Mouse (Mus musculus) MN1 (cell line): ENCODE data around the gene Gpr174.
"Not testable (repeated sequence)": the region's sequence is repeated elsewhere in the genome, so short reads cannot be mapped to it uniquely, and the experiment has no call there.

Experiments used
- DNase-seq: peaks from one replicate; pipeline ENCODE4 v3.0.0-alpha.2; 2016; ENCODE audit warnings: low spot score

Gpr174 gene

DNA sequence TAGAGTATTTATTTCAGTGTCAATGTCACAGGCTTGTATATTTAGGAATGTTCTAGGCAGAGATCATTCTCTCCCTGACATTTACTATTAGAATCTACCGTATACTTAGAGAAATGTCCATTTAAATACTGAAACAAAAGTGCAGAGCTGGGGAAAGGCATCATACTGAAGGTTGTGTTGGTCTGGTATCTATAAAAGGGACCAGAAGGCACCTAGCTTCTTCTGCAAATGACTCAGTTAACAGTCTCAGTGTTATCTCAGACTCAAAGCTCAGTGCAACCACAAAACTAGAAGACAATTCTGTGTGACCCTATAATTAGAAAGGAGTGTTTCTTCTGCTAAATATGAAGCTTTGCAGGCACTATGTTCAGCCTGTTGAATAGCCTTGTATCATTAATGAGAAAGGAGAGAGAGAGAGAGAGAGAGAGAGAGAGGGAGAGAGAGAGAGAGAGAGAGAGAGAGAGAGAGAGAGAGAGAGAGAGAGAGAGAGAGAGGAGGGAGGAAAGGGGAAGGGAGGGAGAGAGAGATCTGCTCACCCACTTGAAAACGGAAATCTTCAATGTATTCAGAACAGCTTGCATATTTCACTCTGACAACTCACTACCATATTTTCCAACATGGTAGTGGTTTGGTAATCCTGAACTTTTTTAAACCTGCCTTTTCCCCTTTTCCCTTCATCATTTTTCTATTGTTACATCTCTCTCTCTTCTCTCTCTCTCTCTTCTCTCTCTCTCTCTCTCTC is at the start of gene Gpr174:
Gene Gpr174, plus strand, starts transcription at position 393 of the 742 bp plus-strand sequence.
- DNase-seq: no peak

DNA sequence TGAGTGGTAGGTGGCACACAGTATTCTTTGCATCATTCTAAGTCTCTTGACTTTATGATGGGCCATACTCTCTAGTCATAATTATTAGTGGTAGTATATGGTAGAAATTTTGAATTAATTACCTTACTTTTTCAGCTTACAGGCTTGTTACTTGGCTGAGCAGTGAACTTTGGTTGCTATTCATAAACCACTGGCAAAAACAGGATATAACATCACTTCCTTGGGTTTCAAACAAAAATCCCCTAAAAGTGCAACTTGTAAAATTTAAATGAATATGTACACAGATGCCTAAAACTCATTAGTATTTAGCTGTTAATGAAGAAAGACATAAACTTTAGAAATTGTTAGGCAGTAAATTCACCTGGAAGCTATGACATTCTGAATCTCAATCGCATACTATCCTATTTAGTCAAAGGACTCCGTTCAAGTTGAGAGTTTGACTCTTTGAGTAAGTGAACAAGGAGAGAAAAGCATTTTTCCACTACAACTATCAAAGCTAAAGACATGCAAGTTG is 38.0 kb upstream of the Gpr174 start:
- no peak for DNase-seq

DNA sequence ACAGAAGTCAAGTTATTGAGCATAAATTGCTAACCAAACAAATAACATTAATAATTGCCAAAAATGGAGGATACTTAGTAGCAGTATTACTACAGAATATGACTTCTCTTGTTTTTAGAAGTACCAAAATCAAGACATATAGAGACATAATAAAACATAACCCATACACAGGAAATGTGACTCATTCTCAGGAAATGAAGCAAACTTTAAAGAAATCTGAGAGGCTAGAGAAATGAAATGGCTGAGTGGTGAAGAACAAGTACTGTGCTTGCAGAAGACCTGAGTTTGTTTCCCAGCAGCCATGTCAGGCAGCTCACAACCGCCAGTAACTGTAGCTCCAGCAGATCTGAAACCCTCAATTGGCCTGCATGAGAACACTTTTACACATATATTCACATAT is 30.8 kb upstream of the Gpr174 start:
- no peak for DNase-seq

DNA sequence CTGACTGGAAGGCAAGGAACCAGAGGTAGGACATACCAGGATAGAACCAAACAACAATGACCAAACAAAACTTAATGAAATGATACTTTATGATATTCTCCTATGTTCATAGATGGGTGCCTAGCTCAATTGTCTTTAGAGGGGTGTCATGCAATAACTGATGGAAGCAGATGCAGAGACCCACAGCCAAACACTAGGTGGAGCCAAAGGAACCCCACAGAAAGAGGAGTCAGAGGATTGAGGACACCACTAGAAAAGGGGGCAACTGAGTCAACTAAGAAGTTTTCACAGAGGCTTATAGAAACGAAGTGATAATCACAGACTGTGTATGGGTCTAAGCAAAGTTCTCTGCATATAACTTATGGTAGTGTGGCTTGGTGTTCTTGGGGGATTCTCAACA is 24.5 kb upstream of the Gpr174 start:
- no peak for DNase-seq

DNA sequence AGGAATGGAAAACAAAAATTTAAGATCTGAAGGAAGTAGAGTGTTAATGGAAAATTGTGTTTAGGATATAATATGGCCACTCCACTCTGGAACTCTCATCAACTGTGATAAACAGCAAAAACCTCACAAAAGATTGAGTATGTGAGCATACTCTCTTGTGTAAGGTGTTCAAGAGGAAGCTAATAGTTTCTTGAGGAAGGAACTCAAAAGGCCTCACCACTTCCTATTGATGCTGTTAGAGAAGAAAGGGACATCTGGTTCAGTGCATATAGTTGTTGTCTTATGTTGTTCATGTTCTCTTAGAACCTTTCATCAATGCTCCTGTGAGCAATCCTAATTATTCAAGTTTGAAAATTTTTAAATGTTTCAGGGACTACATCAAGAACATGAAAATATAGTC is 21.0 kb upstream of the Gpr174 start:
- DNase-seq: no peak

DNA sequence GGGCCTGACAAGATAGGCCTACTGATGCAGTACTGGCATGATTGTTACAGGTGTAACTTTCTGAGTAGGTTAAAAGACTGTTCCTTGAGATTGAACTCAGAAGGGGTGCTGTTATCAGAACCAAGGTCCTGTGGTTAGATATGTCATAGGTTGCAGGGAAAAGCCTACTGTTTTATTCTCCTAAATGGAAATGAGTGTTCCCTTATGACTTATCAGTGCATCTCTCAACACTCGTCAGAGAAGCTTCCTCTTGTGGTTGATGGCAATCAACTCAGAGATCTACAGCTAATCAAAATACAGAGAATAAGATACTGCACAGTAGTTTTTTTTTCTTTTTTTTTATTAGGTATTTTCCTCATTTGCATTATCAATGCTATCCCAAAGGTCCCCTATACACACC is 19.2 kb upstream of the Gpr174 start:
- DNase-seq: no peak

DNA sequence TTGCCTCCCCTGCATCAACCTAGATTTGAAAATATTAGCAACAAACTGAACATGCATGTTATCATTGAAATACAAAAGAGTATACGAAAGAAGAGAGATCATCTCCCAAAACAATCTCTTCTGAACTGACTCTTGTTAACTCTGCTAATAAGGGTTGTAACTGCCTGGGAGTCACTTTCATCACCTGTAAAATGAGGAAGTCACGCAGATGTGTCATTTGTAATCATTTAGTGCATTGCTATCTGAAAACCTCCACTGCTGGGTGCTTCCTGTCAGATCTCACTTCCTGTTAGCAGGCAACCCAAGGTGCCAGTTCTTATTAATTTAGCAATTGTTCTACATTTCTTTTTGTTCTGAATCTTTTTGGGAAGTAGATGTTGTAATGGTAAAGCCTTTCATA is 5.3 kb upstream of the Gpr174 start:
- DNase-seq: no peak

DNA sequence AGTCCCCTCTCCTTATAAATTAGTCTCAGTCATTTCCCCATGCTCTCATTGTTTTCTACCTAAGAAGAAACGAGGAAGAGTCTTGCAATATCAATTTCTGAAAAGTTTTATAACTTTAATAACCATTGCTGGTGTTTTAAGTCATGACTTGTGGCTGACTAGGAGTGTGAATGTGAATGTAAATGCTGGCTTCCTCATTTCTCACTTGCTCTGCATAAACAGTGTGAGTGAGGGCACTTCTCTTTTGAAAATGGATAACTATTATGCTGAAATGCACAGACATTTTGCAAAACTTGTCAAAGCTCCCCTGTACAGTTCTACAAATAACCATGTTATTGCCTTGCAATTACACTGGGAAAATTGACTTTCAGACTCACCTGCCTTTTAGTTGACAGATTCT is 8.9 kb downstream of the Gpr174 start:
- DNase-seq: no peak

DNA sequence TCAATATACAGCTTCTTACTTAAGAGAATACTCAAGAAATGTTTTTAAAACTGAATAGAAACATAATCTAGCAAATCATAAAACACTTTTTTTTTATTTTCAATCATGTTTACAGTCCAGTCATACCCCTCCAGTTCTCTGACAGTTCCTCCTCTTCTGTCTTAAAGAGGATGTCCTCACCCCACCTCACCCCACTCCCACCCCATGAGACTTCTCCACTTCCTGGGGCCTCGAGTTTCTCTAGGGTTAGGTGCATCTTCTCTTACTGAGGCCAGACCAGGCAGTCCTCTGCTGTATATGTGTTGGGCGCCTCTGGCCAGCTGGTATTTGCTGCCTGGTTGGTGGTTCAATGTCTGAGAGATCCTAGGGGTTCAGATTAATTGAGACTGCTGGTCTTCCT is 21.9 kb downstream of the Gpr174 start:
- no peak for DNase-seq

DNA sequence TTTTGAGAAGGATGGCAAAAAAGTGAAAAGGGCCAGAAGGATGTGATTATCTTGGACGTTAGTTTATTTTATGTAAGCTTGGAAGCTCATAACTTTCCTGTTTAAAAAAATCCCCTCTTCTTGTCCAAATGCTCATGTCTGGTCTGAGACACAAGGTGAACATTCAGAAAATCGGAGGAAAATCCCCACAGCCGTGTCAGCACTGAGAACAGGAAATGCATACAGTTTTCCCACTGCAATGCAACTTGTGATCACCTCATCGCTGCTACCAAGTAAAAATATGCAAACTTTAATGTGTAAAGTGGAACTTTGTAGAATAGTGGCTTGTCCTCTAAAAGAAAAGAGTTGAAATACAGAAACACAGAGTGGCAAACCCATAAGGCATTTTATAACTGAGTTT is 28.5 kb downstream of the Gpr174 start:
- no peak for DNase-seq

DNA sequence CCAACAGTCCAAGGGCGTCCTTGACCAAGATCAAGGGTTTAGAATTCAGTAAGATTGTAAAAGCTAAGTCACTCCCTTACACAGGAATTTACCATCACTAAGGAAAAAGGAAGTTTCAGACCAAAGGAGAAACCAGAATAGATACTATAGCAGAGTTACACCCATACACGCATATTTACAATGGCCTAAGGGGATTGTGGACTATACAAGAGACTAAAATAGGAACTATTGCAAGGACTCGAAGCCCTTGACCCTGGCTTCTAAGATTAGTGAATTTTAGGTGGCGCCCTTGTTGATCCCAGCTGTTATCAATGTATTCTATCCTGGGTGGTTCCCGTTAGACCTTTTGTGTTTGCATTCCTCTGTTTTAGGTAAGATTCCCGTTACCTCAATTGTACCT is 42.2 kb downstream of the Gpr174 start:
- not testable (repeated sequence) for DNase-seq

DNA sequence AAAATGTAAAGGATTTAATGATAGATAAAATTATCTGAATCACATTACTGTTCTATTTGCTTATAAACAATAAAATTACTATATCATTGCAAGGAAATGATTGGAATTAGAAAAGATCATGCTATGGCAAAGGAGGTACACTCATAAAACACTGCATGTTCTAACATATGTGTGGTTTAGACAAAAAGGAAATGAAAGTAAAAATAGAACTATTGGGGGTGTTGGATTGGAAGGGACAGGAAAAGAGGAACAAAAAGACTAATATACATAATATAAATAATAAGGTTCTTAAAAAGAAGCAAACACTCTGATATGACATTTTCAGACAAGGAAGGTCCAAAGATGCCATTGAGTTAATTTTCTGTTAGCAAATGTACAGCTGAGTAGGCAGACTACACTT is 43.1 kb downstream of the Gpr174 start:
- no peak for DNase-seq

DNA sequence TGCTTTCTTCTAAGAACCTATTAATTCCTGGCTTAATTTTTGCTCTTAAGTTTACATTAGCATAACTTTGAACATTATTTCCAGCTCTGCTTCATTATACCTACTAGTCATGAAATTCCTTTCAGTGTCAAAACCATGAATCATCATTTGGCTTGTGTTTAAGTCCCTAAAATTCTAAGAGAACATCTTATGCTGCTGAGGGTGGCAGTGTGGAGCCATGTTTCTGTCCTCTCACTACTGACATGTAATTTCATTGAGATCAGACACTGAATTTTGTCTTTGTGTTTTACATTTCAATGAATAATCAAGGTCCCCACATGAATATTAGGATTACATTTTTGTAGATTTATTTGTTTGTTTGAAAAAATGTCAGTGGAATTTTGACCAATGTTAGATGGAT is 50.8 kb downstream of the Gpr174 start:
- DNase-seq: no peak

DNA sequence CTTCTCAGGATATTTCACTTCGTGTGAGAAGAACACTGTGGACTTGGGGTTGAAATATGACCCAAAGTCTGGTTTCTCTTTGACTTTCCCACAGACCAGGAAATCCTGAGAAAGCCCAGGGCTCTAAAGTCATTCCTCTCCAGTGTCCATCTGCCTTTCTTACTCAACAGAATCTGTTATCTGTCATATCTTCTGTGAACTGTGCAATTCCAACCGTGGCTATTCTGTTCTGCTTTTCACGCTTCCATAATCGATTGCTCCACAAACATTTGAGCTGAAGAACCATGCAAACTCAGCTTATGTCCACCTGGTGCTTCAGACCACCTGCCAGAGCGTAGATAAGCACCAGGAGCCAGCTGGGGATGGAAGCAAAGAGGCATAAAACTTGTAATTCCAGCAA is 56.9 kb downstream of the Gpr174 start:
- DNase-seq: no peak

DNA sequence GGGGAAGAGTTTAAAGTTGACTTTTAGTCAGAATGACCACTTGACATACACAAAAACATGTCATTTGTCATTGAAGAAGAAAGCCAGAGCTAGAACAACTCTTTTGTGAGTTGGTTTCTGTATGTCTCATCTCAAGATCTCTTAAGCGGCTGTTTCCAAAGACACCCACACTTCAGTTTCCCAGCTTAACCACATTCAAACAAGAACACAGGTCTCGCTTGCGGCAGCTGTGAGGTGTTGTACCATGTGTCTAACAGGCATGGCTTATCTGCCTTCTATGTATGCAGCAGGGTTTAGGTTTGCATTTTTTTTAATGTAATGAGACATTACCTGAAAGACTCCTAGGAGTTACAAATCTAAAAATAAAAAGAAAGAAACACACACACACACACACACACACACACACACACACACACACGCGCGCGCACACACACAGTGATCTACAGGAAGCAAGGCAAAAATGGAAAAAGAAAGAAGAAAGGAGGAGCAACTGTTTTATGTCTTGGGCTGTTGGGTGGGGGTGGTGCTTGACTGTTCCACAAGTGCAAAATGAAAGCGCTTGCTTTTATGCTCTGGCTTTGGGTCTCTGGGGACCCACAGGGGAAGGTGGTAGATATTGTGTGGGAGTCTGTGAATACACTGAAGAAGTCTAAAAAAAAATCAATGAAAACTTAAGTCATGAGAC is 70.2 kb downstream of the Gpr174 start:
- DNase-seq: no peak

DNA sequence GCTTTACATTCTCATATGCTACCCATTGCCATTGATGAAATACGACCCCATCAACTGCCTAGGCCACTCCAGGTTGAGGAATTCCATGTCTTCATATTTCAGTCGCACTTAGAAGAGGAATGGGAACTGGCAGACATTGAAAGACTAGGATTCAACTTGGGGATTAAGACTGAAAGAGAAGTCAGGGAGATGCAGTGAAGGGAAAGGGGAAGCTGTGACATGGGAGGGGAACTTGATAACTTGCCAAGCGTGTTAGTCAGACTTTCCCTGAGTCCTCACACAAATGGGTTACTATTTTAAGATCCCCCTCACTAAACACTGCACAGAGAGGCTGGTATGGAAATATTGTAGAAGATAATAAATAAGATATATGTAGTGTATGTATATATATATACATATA is 74.2 kb downstream of the Gpr174 start:
- no peak for DNase-seq

DNA sequence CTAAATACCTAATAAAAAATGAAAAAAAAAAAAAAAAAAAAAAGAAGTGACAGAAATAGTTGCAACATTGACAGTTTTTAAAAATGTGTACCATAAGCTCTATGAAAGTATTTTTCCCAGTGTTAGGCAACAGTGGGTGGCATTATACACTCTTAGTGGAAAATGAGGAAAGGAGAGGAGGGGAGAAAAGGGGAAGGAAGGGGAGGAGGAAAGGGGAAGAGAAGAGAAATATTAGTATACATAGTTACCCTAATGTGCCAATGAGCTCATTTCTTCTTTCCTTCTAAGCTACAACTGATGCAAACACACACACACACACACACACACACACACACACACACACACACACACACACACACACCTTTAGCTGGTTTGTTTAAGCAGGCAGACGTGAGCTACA is 80.9 kb downstream of the Gpr174 start:
- no peak for DNase-seq

DNA sequence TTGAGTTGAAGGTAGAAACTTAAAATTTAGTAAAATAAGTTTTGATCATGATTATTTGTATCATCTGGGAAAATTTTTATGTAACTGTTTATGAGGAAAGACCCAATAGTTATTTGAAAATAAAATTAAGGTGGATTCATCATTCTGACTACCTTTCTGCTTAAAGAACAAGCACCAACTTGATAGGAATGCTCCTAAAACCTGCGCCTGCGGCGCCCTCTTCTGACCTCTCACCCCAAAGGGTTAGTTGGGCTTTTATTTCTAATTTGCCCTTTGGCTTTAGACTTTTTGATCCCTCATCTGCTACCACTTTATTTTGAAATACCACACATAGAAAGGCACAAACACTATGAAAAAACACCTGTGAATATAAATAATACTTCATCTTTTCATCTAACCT is 86.3 kb downstream of the Gpr174 start:
- DNase-seq: no peak
